ENCODE assay signal across 9 mouse cellular contexts in the genomic region with DNA sequence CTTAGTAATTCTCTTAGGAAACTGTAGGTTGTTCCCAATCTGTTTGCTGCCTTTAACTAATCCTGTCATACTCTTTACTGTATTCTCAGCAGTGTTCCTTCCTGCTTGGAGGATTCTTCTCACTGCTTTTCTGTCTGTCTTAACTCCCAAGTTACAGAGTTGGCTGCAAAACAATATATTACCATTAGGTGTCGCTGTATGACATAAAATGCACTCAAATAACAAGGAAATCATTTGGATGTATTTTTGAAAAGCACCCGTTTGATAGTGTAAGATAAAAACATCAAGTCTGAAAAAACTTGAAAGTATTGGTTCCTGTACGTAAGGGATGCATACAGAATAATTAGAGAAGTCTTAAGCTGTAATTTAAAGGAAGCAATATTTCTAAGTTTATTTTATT.
DNase-seq lines count a peak whose midpoint lies in the region; ATAC-seq and TF ChIP-seq lines count a peak whose summit lies in the region.
"Had no signal": no experiment of that assay in that cellular context is flagged by ENCODE, and none has a peak within 500 bp of the region (broad histone marks: within the 10 kb centered on the region; RNA-seq: fewer than 3 reads in every experiment).

No protein-coding gene starts in this region.

- no peak overlapping the region for H3K27ac ChIP-seq in forebrain, embryonic 13.5 days
- H3K27ac ChIP-seq in forebrain, embryonic 11.5 days (ENCODE audit: low read depth, low read length), result no peak overlapping the region
- no peak overlapping the region for H3K27ac ChIP-seq in liver, postnatal 0 days (ENCODE audit: low read depth)
- H3K27ac ChIP-seq in liver, embryonic 12.5 days, result no peak overlapping the region
- H3K27ac ChIP-seq: neural tube, embryonic 12.5 days had no signal

- no peak overlapping the region for H3K9ac ChIP-seq in forebrain, embryonic 13.5 days
- no peak overlapping the region for H3K9ac ChIP-seq in forebrain, embryonic 11.5 days (ENCODE audit: low read length)
- no peak overlapping the region for H3K9ac ChIP-seq in liver, postnatal 0 days (replicated peaks)
- no peak overlapping the region for H3K9ac ChIP-seq in liver, embryonic 12.5 days
- H3K9ac ChIP-seq: neural tube, embryonic 12.5 days had no signal

- H3K4me3 ChIP-seq in forebrain, embryonic 13.5 days, result no peak overlapping the region
- H3K4me3 ChIP-seq in forebrain, embryonic 11.5 days (ENCODE audit: low read depth, low read length), result no peak overlapping the region
- H3K4me3 ChIP-seq in liver, postnatal 0 days (ENCODE audit: low read depth, low read length), result no peak overlapping the region
- H3K4me3 ChIP-seq in liver, embryonic 12.5 days, result no peak overlapping the region
- H3K4me3 ChIP-seq: neural tube, embryonic 12.5 days had no signal

- no peaks in the 10 kb centered on the region for H3K9me3 ChIP-seq in forebrain, embryonic 13.5 days (replicated peaks)
- H3K9me3 ChIP-seq in forebrain, embryonic 11.5 days (ENCODE audit: control insufficient read depth, low read length), result no peaks in the 10 kb centered on the region
- no peaks in the 10 kb centered on the region for H3K9me3 ChIP-seq in liver, postnatal 0 days (ENCODE audit: low read length)
- no peaks in the 10 kb centered on the region for H3K9me3 ChIP-seq in liver, embryonic 12.5 days (replicated peaks)
- H3K9me3 ChIP-seq: neural tube, embryonic 12.5 days had no signal

- no peak for DNase-seq in forebrain, embryonic 11.5 days (ENCODE audit: low spot score)
- DNase-seq in liver, postnatal 0 days, result no peak
- DNase-seq in embryo, embryonic 10 days (ENCODE audit: low spot score), result peak; percentile 71
- DNase-seq in lung, postnatal 25 days (ENCODE audit: low spot score), result peak; percentile 45
- DNase-seq in thymus, postnatal 4 days, result no peak

- no peak for TF ChIP-seq EP300 in liver, postnatal 0 days (IDR thresholded peaks at IDR 0.05; ENCODE audit: low read depth)

- H3K4me1 ChIP-seq in forebrain, embryonic 13.5 days, result no peaks in the 10 kb centered on the region
- no peaks in the 10 kb centered on the region for H3K4me1 ChIP-seq in forebrain, embryonic 11.5 days (replicated peaks; ENCODE audit: control insufficient read depth, insufficient read depth, low read length)
- no peaks in the 10 kb centered on the region for H3K4me1 ChIP-seq in liver, postnatal 0 days (ENCODE audit: insufficient read depth)
- H3K4me1 ChIP-seq in liver, embryonic 12.5 days, result no peaks in the 10 kb centered on the region
- H3K4me1 ChIP-seq: neural tube, embryonic 12.5 days had no signal

- no peaks in the 10 kb centered on the region for H3K36me3 ChIP-seq in forebrain, embryonic 13.5 days (ENCODE audit: poor library complexity, severe bottlenecking)
- H3K36me3 ChIP-seq in forebrain, embryonic 11.5 days (ENCODE audit: control insufficient read depth, insufficient read depth, low read length), result no peaks in the 10 kb centered on the region
- H3K36me3 ChIP-seq in liver, postnatal 0 days (replicated peaks; ENCODE audit: insufficient read depth, low read length), result no peaks in the 10 kb centered on the region
- H3K36me3 ChIP-seq in liver, embryonic 12.5 days, result no peaks in the 10 kb centered on the region
- H3K36me3 ChIP-seq: neural tube, embryonic 12.5 days had no signal

- peak; percentile 57; the same call in 1 of the 2 replicates for ATAC-seq in forebrain, embryonic 13.5 days
- no peak for ATAC-seq in forebrain, embryonic 11.5 days (replicated peaks; ENCODE audit: low FRiP score)
- no peak for ATAC-seq in liver, postnatal 0 days
- no peak for ATAC-seq in liver, embryonic 12.5 days
- no peak for ATAC-seq in monocyte, adult 5-6 weeks (replicated peaks; ENCODE audit: insufficient number of reproducible peaks, low FRiP score, low TSS enrichment, poor library complexity, severe bottlenecking)

- no peak overlapping the region for H3K4me2 ChIP-seq in forebrain, embryonic 13.5 days
- no peak overlapping the region for H3K4me2 ChIP-seq in forebrain, embryonic 11.5 days (ENCODE audit: low read depth, low read length, severe bottlenecking)
- H3K4me2 ChIP-seq in liver, postnatal 0 days (ENCODE audit: low read depth, low read length), result no peak overlapping the region
- H3K4me2 ChIP-seq in liver, embryonic 12.5 days, result no peak overlapping the region
- H3K4me2 ChIP-seq: neural tube, embryonic 12.5 days had no signal

- no peaks in the 10 kb centered on the region for H3K27me3 ChIP-seq in forebrain, embryonic 13.5 days
- no peaks in the 10 kb centered on the region for H3K27me3 ChIP-seq in forebrain, embryonic 11.5 days (ENCODE audit: control insufficient read depth, insufficient read depth, low read length)
- no peaks in the 10 kb centered on the region for H3K27me3 ChIP-seq in liver, postnatal 0 days (ENCODE audit: insufficient read depth, low read length)
- no peaks in the 10 kb centered on the region for H3K27me3 ChIP-seq in liver, embryonic 12.5 days (replicated peaks)
- H3K27me3 ChIP-seq: neural tube, embryonic 12.5 days had no signal

- WGBS in forebrain, embryonic 13.5 days, result 20% methylated on average over 3 of the region's 3 CpGs
- 25% methylated on average over 3 of the region's 3 CpGs for WGBS in forebrain, embryonic 11.5 days
- 8% methylated on average over 3 of the region's 3 CpGs for WGBS in liver, postnatal 0 days (ENCODE audit: insufficient replicate concordance)
- WGBS in liver, embryonic 12.5 days (ENCODE audit: insufficient replicate concordance), result 12% methylated on average over 3 of the region's 3 CpGs

- TF ChIP-seq CTCF in liver, postnatal 0 days (IDR thresholded peaks at IDR 0.05; ENCODE audit: low read depth), result peak; percentile 70

Comparison
In these comparisons a context has a peak if more than half of its experiments do, and no peak if none do; other contexts are left out.
1. DNase-seq: peak in embryo, embryonic 10 days (single experiment) and lung, postnatal 25 days (single experiment); none in forebrain, embryonic 11.5 days (single experiment), liver, postnatal 0 days (single experiment) and thymus, postnatal 4 days (single experiment).